Mouse (Mus musculus): ENCODE measurements around the gene Nars2. TPM values are rescaled to one million over a fixed set of nuclear protein-coding genes. Genes with fewer than 3 reads are reported as not detected.
A peak's percentile ranks its signal among the peaks of the same experiment; 100 is the strongest.

Gene Nars2
- polyA plus RNA-seq, 1 experiment from 2014 or later = 20.2 TPM

DNA sequence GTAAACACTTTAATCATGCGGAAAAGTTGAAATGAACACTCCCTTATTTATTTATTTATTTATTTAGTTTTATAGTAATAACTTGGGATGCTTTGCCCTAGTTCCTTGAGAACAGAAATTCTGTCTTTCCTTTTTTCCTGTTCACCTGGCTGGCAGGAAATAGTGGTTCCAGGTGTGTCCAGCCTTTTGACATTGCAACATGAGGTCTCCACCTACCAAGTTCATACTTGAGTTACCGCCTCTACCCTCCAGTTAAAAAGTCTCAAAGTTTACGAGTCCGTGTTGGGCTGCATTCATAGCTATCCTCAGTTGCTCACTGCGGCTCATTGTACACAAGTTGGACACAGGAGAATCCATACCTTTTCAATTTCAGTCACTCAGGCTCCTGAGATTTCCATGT is 789 bp downstream of the Nars2 start:
- ATAC-seq (ENCODE audit: low read depth) = no peak
- no peak overlapping the region for H3K27ac ChIP-seq (ENCODE audit: low read depth, low read length)
- peak overlapping the region; percentile 62 for H3K4me3 ChIP-seq (ENCODE audit: low read depth, low read length)
- WGBS = 38% methylated on average over 5 of the region's 5 CpGs
- H3K4me2 ChIP-seq (ENCODE audit: low read depth, low read length) = peak overlapping the region; percentile 57
- no peaks in the 10 kb centered on the region for H3K9me3 ChIP-seq (ENCODE audit: control insufficient read depth, low read length)
- H3K36me3 ChIP-seq (ENCODE audit: control insufficient read depth, insufficient read depth, low read length) = no peaks in the 10 kb centered on the region
- H3K4me1 ChIP-seq (ENCODE audit: control insufficient read depth, insufficient read depth, low read length) = peaks cover 4% of the 10 kb centered on the region; the same call in 1 of the 2 replicates
- no peaks in the 10 kb centered on the region for H3K27me3 ChIP-seq (ENCODE audit: control insufficient read depth, insufficient read depth, low read length)
- no peak overlapping the region; the same call in 1 of the 2 replicates for H3K9ac ChIP-seq (replicated peaks; ENCODE audit: low read depth, low read length)

DNA sequence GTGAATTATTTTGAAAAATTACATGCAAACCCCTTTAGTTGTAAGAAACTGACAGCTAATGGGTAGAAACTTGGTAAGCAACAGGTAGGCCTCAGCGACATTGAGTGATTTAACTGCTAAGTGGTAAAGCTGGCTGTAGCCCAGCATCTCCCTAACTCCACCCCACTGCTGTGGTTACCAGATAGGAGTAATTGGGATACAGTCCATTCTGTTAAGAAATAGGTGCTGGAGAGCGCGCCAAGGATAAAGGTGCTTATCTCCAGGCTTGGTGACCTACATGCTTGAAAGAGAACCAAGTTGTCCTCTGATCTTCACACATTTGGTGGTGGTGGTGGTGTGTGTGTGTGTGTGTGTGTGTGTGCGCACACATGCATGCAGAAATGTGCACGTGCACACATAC is 7.9 kb downstream of the Nars2 start:
- Histone ChIP-seq H3K4me1 (ENCODE audit: control insufficient read depth, insufficient read depth, low read length) (no peaks in the 10 kb centered on the region), H3K4me2 (ENCODE audit: low read depth, low read length) (no peak overlapping the region), H3K36me3 (ENCODE audit: control insufficient read depth, insufficient read depth, low read length) (no peaks in the 10 kb centered on the region), H3K27ac (ENCODE audit: low read depth, low read length) (no peak overlapping the region), H3K27me3 (ENCODE audit: control insufficient read depth, insufficient read depth, low read length) (no peaks in the 10 kb centered on the region), H3K9ac (replicated peaks; ENCODE audit: low read depth, low read length) (no peak overlapping the region), H3K9me3 (ENCODE audit: control insufficient read depth, low read length) (no peaks in the 10 kb centered on the region), H3K4me3 (ENCODE audit: low read depth, low read length) (no peak overlapping the region)
- ATAC-seq (ENCODE audit: low read depth) = no peak
- WGBS = 98% methylated on average over 5 of the region's 5 CpGs

DNA sequence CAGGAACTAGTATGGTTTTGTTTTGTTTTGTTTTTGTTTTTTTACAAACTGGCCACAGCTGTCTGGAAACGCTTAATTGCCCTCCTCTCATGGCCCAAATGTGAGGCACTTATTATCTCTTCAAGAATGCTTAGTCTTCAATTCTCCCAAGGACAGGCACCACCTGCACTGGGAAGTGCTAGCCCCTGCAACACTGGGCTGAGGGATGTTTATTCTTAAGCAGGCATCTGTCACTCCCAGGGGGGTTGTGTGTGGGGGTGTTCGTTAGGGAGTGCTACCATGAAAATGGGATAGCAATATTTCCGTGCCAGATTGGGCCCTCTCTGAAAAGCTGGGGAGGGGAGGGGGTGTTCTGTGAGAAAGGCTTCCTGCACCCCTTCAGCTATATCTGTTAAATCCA is 15.9 kb downstream of the Nars2 start:
- no peaks in the 10 kb centered on the region for H3K36me3 ChIP-seq (ENCODE audit: control insufficient read depth, insufficient read depth, low read length)
- H3K9ac ChIP-seq (replicated peaks; ENCODE audit: low read depth, low read length) = no peak overlapping the region
- peak; percentile 31; the same call in 1 of the 2 replicates for ATAC-seq (ENCODE audit: low read depth)
- no peak overlapping the region for H3K27ac ChIP-seq (ENCODE audit: low read depth, low read length)
- H3K4me1 ChIP-seq (ENCODE audit: control insufficient read depth, insufficient read depth, low read length) = no peaks in the 10 kb centered on the region
- no peaks in the 10 kb centered on the region for H3K9me3 ChIP-seq (ENCODE audit: control insufficient read depth, low read length)
- no peak overlapping the region for H3K4me3 ChIP-seq (ENCODE audit: low read depth, low read length)
- H3K4me2 ChIP-seq (ENCODE audit: low read depth, low read length) = no peak overlapping the region
- H3K27me3 ChIP-seq (ENCODE audit: control insufficient read depth, insufficient read depth, low read length) = no peaks in the 10 kb centered on the region
- 29% methylated on average over 3 of the region's 3 CpGs for WGBS

DNA sequence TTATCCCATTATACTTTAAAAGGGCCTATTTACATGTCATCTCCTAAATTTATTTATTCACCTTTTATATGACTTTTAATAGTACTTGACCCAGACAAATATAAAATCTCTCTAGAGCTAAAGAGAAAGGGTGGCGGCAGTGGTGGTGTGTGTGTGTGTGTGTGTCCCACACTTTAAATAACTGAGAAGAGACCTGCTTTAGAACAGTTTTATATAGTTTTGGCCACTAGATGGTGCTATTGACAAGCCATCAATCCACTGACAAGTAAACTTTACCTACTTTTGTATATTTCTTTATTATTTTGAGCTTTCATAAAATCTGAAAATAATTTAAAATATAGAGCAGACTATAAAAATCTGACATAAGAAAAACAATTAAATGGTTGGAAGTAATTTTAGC is 19.1 kb downstream of the Nars2 start:
- H3K9ac ChIP-seq (replicated peaks; ENCODE audit: low read depth, low read length) = no peak overlapping the region
- no peaks in the 10 kb centered on the region for H3K4me1 ChIP-seq (ENCODE audit: control insufficient read depth, insufficient read depth, low read length)
- H3K4me2 ChIP-seq (ENCODE audit: low read depth, low read length) = no peak overlapping the region
- 32% methylated on average over 1 of the region's 1 CpGs for WGBS
- no peaks in the 10 kb centered on the region for H3K36me3 ChIP-seq (ENCODE audit: control insufficient read depth, insufficient read depth, low read length)
- H3K27me3 ChIP-seq (ENCODE audit: control insufficient read depth, insufficient read depth, low read length) = no peaks in the 10 kb centered on the region
- H3K4me3 ChIP-seq (ENCODE audit: low read depth, low read length) = no peak overlapping the region
- H3K27ac ChIP-seq (ENCODE audit: low read depth, low read length) = no peak overlapping the region
- H3K9me3 ChIP-seq (ENCODE audit: control insufficient read depth, low read length) = no peaks in the 10 kb centered on the region
- ATAC-seq (ENCODE audit: low read depth) = no peak

DNA sequence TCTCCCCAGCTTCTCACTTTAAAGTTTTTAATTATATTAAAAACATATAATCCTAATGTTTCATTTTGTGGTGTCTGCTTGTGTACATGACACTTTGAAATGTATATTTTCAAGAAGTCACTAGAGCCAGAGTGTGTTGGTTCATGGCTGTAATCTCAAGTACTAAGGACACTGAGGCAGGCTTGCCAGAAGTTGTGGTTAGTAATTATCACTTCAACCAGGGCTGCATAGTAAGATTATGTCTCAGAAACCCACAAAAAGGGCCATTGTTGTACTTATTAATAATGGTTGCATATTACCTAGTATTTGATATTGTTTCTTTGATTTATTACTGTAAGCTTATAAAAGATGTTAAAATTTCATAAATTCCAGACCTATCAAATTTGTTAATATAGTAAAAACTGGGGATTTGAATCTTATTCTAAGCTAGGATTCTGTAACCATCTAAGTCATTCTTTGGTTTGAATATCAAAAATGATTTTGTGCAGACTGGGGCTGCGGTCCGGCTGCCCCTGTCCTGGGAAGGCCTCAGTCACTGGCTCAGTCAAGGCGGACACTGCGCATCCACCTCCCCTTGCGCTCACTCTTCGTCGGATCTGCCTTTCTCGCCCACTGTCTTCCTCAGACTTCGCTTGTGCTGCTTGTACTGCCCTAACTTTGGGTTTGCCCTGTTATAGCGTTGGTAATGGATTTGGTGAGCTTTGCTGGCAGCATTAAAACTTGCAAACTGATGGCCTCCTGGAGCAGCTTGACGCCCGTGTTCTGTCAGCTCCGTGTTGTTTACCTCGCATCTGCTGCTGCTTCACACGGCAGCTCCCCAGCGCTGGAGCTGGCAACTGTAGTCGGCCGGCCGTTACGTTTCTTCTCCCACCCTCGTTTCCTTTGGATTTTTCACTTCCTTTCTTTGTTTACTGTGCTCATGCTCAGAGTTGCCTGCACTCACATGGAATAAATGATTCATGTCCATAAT is 20.0 kb downstream of the Nars2 start:
- H3K9ac ChIP-seq (replicated peaks; ENCODE audit: low read depth, low read length) = no peak overlapping the region
- H3K9me3 ChIP-seq (ENCODE audit: control insufficient read depth, low read length) = no peaks in the 10 kb centered on the region
- H3K27me3 ChIP-seq (ENCODE audit: control insufficient read depth, insufficient read depth, low read length) = no peaks in the 10 kb centered on the region
- WGBS = 76% methylated on average over 21 of the region's 21 CpGs
- H3K36me3 ChIP-seq (ENCODE audit: control insufficient read depth, insufficient read depth, low read length) = no peaks in the 10 kb centered on the region
- no peak overlapping the region for H3K4me2 ChIP-seq (ENCODE audit: low read depth, low read length)
- H3K4me3 ChIP-seq (ENCODE audit: low read depth, low read length) = no peak overlapping the region
- no peak overlapping the region for H3K27ac ChIP-seq (ENCODE audit: low read depth, low read length)
- no peaks in the 10 kb centered on the region for H3K4me1 ChIP-seq (ENCODE audit: control insufficient read depth, insufficient read depth, low read length)
- no peak for ATAC-seq (ENCODE audit: low read depth)

DNA sequence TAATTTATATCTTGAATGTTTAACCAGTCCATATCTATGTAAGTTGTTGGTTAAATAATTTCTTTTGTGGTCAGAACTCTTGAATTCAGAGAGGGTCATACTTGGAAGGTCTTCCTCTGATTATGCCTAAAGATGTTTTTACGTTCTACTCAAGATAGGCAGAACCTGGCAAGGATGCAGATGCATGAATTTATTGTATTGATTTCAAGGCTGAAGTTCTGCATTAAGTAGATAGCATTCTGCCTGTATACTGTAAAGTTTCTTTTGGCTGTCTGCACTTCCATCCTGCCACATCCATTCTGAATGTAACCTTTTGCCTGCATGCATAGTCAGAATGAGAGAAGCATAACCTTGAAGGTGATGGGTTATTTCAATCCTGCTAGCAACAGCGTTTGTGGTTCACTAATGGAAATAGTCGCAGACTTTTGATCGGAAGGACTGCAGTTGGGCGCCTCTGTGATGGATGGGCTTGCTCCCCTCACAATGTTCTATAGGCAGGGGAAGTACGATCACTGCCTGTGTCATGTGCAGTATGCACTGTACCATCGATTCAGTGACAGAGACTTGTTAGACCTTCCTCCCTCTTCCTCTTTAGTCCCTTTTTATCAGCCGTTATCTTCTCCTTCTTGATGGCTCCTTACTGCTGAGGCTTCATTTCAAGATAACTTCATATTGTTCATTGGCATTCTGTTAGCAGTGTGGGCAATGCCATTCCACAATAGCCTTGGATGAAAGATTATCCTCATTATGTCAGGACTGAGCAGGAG is 21.0 kb downstream of the Nars2 start:
- no peak overlapping the region for H3K27ac ChIP-seq (ENCODE audit: low read depth, low read length)
- H3K27me3 ChIP-seq (ENCODE audit: control insufficient read depth, insufficient read depth, low read length) = no peaks in the 10 kb centered on the region
- no peaks in the 10 kb centered on the region for H3K4me1 ChIP-seq (ENCODE audit: control insufficient read depth, insufficient read depth, low read length)
- H3K4me2 ChIP-seq (ENCODE audit: low read depth, low read length) = no peak overlapping the region
- no peaks in the 10 kb centered on the region for H3K36me3 ChIP-seq (ENCODE audit: control insufficient read depth, insufficient read depth, low read length)
- WGBS = 67% methylated on average over 8 of the region's 8 CpGs
- H3K9ac ChIP-seq (replicated peaks; ENCODE audit: low read depth, low read length) = no peak overlapping the region
- no peak for ATAC-seq (ENCODE audit: low read depth)
- no peak overlapping the region for H3K4me3 ChIP-seq (ENCODE audit: low read depth, low read length)
- H3K9me3 ChIP-seq (ENCODE audit: control insufficient read depth, low read length) = no peaks in the 10 kb centered on the region

DNA sequence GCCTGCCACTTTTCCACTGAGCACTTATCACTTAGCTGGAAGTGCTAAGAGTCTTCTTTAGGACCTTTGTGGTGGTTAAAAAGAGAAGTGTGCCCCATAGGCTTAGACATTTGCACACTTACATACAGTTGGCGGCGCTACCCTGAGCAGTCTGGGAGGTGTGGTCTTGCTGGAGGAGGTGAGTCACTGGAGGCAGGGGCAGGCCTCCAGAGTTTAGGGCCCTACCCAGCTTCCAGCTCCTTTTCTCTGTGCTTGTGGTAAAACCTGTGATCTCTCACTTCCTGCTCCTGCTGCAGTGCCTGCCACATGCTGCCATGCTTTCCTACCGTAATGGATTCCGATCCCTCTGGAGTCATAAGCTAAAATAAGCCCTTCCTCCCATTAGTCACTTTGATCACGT is 24.6 kb downstream of the Nars2 start:
- no peak overlapping the region for H3K27ac ChIP-seq (ENCODE audit: low read depth, low read length)
- no peak overlapping the region for H3K4me3 ChIP-seq (ENCODE audit: low read depth, low read length)
- no peak for ATAC-seq (ENCODE audit: low read depth)
- H3K9me3 ChIP-seq (ENCODE audit: control insufficient read depth, low read length) = no peaks in the 10 kb centered on the region
- no peaks in the 10 kb centered on the region for H3K36me3 ChIP-seq (ENCODE audit: control insufficient read depth, insufficient read depth, low read length)
- H3K27me3 ChIP-seq (ENCODE audit: control insufficient read depth, insufficient read depth, low read length) = no peaks in the 10 kb centered on the region
- 68% methylated on average over 5 of the region's 5 CpGs for WGBS
- no peaks in the 10 kb centered on the region for H3K4me1 ChIP-seq (ENCODE audit: control insufficient read depth, insufficient read depth, low read length)
- H3K4me2 ChIP-seq (ENCODE audit: low read depth, low read length) = no peak overlapping the region
- H3K9ac ChIP-seq (replicated peaks; ENCODE audit: low read depth, low read length) = no peak overlapping the region

DNA sequence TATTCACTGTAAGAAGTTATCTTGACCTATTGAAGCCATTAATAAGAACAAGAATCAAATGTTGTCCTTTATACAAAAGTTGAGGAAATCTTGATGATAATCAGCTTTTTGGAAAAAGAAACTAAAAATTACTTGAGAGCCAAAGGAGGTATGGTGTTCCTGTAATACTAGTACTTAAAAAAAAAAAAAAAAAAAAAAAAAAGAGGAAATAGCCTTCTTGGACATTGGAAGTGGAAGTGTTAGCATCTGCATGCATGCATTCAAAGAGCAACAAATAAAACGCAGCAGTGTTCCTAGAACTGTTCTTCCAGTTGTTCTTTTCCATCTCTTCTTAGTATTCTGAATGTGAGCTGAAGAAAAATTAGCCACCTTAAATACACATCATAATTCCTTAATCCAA is 25.9 kb downstream of the Nars2 start:
- ATAC-seq (ENCODE audit: low read depth) = no peak
- Histone ChIP-seq H3K27me3 (ENCODE audit: control insufficient read depth, insufficient read depth, low read length) (no peaks in the 10 kb centered on the region), H3K4me3 (ENCODE audit: low read depth, low read length) (no peak overlapping the region), H3K9ac (replicated peaks; ENCODE audit: low read depth, low read length) (no peak overlapping the region), H3K4me2 (ENCODE audit: low read depth, low read length) (no peak overlapping the region), H3K36me3 (ENCODE audit: control insufficient read depth, insufficient read depth, low read length) (no peaks in the 10 kb centered on the region), H3K9me3 (ENCODE audit: control insufficient read depth, low read length) (no peaks in the 10 kb centered on the region), H3K4me1 (ENCODE audit: control insufficient read depth, insufficient read depth, low read length) (no peaks in the 10 kb centered on the region), H3K27ac (ENCODE audit: low read depth, low read length) (no peak overlapping the region)
- 90% methylated on average over 1 of the region's 1 CpGs for WGBS

DNA sequence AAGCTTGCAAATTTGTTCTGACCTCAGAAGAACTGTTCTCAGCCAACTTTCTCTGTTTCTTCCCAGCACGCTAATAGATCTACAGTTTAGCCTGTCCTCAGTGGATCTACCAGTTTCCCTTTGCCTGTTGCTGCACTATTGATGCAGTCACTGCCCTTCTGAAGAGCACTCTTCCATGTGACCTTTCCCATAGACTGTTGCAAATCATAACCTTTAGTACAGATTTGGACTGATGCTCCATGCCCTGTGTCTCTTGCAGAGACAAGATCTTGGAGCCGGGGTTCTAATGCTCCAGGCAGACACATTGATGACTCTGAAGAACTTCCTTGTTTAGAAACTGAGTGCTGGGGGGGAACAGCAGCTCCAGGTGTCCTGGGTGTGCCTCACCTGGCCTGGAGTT is 30.1 kb downstream of the Nars2 start:
- no peak overlapping the region for H3K4me3 ChIP-seq (ENCODE audit: low read depth, low read length)
- no peaks in the 10 kb centered on the region for H3K36me3 ChIP-seq (ENCODE audit: control insufficient read depth, insufficient read depth, low read length)
- H3K27ac ChIP-seq (ENCODE audit: low read depth, low read length) = no peak overlapping the region
- ATAC-seq (ENCODE audit: low read depth) = no peak
- no peaks in the 10 kb centered on the region for H3K27me3 ChIP-seq (ENCODE audit: control insufficient read depth, insufficient read depth, low read length)
- H3K4me1 ChIP-seq (ENCODE audit: control insufficient read depth, insufficient read depth, low read length) = peaks cover 3% of the 10 kb centered on the region; the same call in 1 of the 2 replicates
- WGBS = 95% methylated on average over 2 of the region's 2 CpGs
- no peaks in the 10 kb centered on the region for H3K9me3 ChIP-seq (ENCODE audit: control insufficient read depth, low read length)
- H3K9ac ChIP-seq (replicated peaks; ENCODE audit: low read depth, low read length) = no peak overlapping the region
- no peak overlapping the region for H3K4me2 ChIP-seq (ENCODE audit: low read depth, low read length)
